Mouse (Mus musculus) hindbrain, embryonic 12.5 days (tissue): ENCODE measurements around the gene Tpm1. TPM values are rescaled to one million over a fixed set of nuclear protein-coding genes. Genes with fewer than 3 reads are reported as not detected.

Source experiments
- ATAC-seq: fragments of 200-750 bp; cut with Nextera tagmentation; 2 replicates; pipeline ENCODE4 v1.8.0; 2017; ENCODE audit warnings: moderate TSS enrichment; ENCODE audit not compliant: low FRiP score
- H3K27ac ChIP-seq: fragments of 300-500 bp; sonication (generic); 2 replicates; pipeline ENCODE4 v1.5.1; 2016; ENCODE audit warnings: mild to moderate bottlenecking
- H3K27me3 ChIP-seq: fragments of 300-500 bp; sonication (generic); 2 replicates; pipeline ENCODE4 v1.6.1; 2016; ENCODE audit warnings: mild to moderate bottlenecking
- H3K36me3 ChIP-seq: fragments of 300-500 bp; sonication (generic); 2 replicates; pipeline ENCODE4 v1.6.1; 2016; ENCODE audit warnings: mild to moderate bottlenecking
- H3K4me1 ChIP-seq: fragments of 300-500 bp; sonication (generic); 2 replicates; pipeline ENCODE4 v1.6.1; 2016
- H3K4me2 ChIP-seq: fragments of 300-500 bp; sonication (generic); replicated peaks from 2 replicates; pipeline ENCODE4 v1.6.1; 2016; ENCODE audit warnings: mild to moderate bottlenecking
- H3K4me3 ChIP-seq: fragments of 300-500 bp; sonication (generic); 2 replicates; pipeline ENCODE4 v1.5.1; 2016; ENCODE audit warnings: mild to moderate bottlenecking
- H3K9ac ChIP-seq: fragments of 300-500 bp; sonication (generic); 2 replicates; pipeline ENCODE4 v1.6.1; 2016; ENCODE audit warnings: mild to moderate bottlenecking, moderate library complexity
- H3K9me3 ChIP-seq: fragments of 300-500 bp; sonication (generic); replicated peaks from 2 replicates; pipeline ENCODE4 v1.6.1; 2016; ENCODE audit warnings: mild to moderate bottlenecking
- WGBS: fragments of 180-500 bp; shearing (Covaris S2); methylation state at CpG from one replicate; pipeline ENCODE4 v1.1.7; 2016; 5-methylcytosine and 5-hydroxymethylcytosine counted together
- polyA plus RNA-seq: library from polyadenylated mRNA; unstranded; fragments of >200 nt; fragmentation: Nextera tagmentation; extraction: Ambion mirVana; gene quantifications from 2 replicates; pipeline ENCODE4 v1.2.1, GENCODE M21; 2016

Tpm1 gene
- polyA plus RNA-seq, 1 experiment from 2014 or later: 396 TPM

- Histone ChIP-seq H3K36me3 (no peaks in the 10 kb centered on the region), H3K27ac (no peak overlapping the region), H3K9me3 (no peaks in the 10 kb centered on the region), H3K9ac (no peak overlapping the region), H3K4me3 (no peak overlapping the region), H3K4me2 (no peak overlapping the region), H3K27me3 (no peaks in the 10 kb centered on the region), H3K4me1 (no peaks in the 10 kb centered on the region; the same call in 1 of the 2 replicates)
- 69% methylated on average over 9 of the region's 9 CpGs for WGBS
- no peak for ATAC-seq
Measured at GRCm38 (mm10) chr9:67011483-67011882, 37.7 kb downstream of the Tpm1 start.

GRCm38 (mm10) chr9:67008781-67009180 is 40.4 kb downstream of the Tpm1 start:
- 53% methylated on average over 11 of the region's 11 CpGs for WGBS

GRCm38 (mm10) chr9:67006376-67006775 is 42.8 kb downstream of the Tpm1 start:
- 71% methylated on average over 4 of the region's 4 CpGs for WGBS
- no peak for ATAC-seq
- no peaks in the 10 kb centered on the region for H3K27me3 ChIP-seq

More at GRCm38 (mm10) chr9:67008781-67009180, 40.4 kb downstream of the Tpm1 start:
- Histone ChIP-seq H3K36me3 (no peaks in the 10 kb centered on the region), H3K9ac (no peak overlapping the region), H3K4me2 (no peak overlapping the region), H3K4me3 (no peak overlapping the region), H3K27me3 (no peaks in the 10 kb centered on the region), H3K9me3 (no peaks in the 10 kb centered on the region), H3K27ac (no peak overlapping the region), H3K4me1 (peaks cover 2% of the 10 kb centered on the region; the same call in 1 of the 2 replicates)
- ATAC-seq: no peak

GRCm38 (mm10) chr9:67005161-67005742 is 44.0 kb downstream of the Tpm1 start:
- Histone ChIP-seq H3K4me2 (no peak overlapping the region), H3K4me3 (no peak overlapping the region), H3K36me3 (no peaks in the 10 kb centered on the region), H3K9ac (no peak overlapping the region), H3K27ac (no peak overlapping the region), H3K9me3 (no peaks in the 10 kb centered on the region), H3K4me1 (0 out of 2 replicates have a peak, but pooled peaks cover 4% of the 10 kb centered on the region), H3K27me3 (no peaks in the 10 kb centered on the region)
- no peak for ATAC-seq
- WGBS: 81% methylated on average over 11 of the region's 11 CpGs

More at GRCm38 (mm10) chr9:67006376-67006775, 42.8 kb downstream of the Tpm1 start:
- Histone ChIP-seq H3K36me3 (no peaks in the 10 kb centered on the region), H3K4me1 (0 out of 2 replicates have a peak, but pooled peaks cover 4% of the 10 kb centered on the region), H3K4me3 (no peak overlapping the region), H3K9me3 (no peaks in the 10 kb centered on the region), H3K4me2 (no peak overlapping the region), H3K9ac (no peak overlapping the region), H3K27ac (no peak overlapping the region)

GRCm38 (mm10) chr9:67003656-67004055 is 45.5 kb downstream of the Tpm1 start:
- ATAC-seq: no peak

GRCm38 (mm10) chr9:67003156-67003555 is 46.0 kb downstream of the Tpm1 start:
- Histone ChIP-seq H3K9ac (no peak overlapping the region), H3K36me3 (no peaks in the 10 kb centered on the region), H3K4me3 (no peak overlapping the region), H3K27ac (no peak overlapping the region), H3K27me3 (no peaks in the 10 kb centered on the region), H3K4me1 (0 out of 2 replicates have a peak, but pooled peaks cover 4% of the 10 kb centered on the region), H3K9me3 (no peaks in the 10 kb centered on the region), H3K4me2 (no peak overlapping the region)
- no peak for ATAC-seq
- 34% methylated on average over 4 of the region's 4 CpGs for whole genome bisulfite sequencing

More at GRCm38 (mm10) chr9:67003656-67004055, 45.5 kb downstream of the Tpm1 start:
- Histone ChIP-seq H3K9me3 (no peaks in the 10 kb centered on the region), H3K4me3 (no peak overlapping the region), H3K36me3 (no peaks in the 10 kb centered on the region), H3K27ac (no peak overlapping the region), H3K4me1 (0 out of 2 replicates have a peak, but pooled peaks cover 4% of the 10 kb centered on the region), H3K27me3 (no peaks in the 10 kb centered on the region), H3K9ac (no peak overlapping the region), H3K4me2 (no peak overlapping the region)
- WGBS: 53% methylated on average over 4 of the region's 4 CpGs

GRCm38 (mm10) chr9:67001506-67001905 is 47.7 kb downstream of the Tpm1 start:
- 84% methylated on average over 4 of the region's 4 CpGs for WGBS
- H3K4me3 ChIP-seq: no peak overlapping the region
- 0 out of 2 replicates have a peak, but pooled peaks cover 4% of the 10 kb centered on the region for H3K4me1 ChIP-seq
- no peak for ATAC-seq
- no peaks in the 10 kb centered on the region for H3K36me3 ChIP-seq
- no peaks in the 10 kb centered on the region for H3K27me3 ChIP-seq
- H3K4me2 ChIP-seq: no peak overlapping the region
- H3K9me3 ChIP-seq: no peaks in the 10 kb centered on the region
- H3K27ac ChIP-seq: no peak overlapping the region
- H3K9ac ChIP-seq: no peak overlapping the region

- no peaks in the 10 kb centered on the region for H3K36me3 ChIP-seq
- 0 out of 2 replicates have a peak, but pooled peaks cover 4% of the 10 kb centered on the region for H3K4me1 ChIP-seq
- H3K9ac ChIP-seq: no peak overlapping the region
- no peaks in the 10 kb centered on the region for H3K9me3 ChIP-seq
- H3K27ac ChIP-seq: no peak overlapping the region
- whole genome bisulfite sequencing: 6% methylated on average over 6 of the region's 6 CpGs
- ATAC-seq: no peak; the same call in 1 of the 2 replicates
- H3K4me2 ChIP-seq: no peak overlapping the region
- no peak overlapping the region for H3K4me3 ChIP-seq
- H3K27me3 ChIP-seq: no peaks in the 10 kb centered on the region
Measured at GRCm38 (mm10) chr9:67001050-67001449, 48.2 kb downstream of the Tpm1 start.

- Histone ChIP-seq H3K27ac (no peak overlapping the region), H3K4me3 (no peak overlapping the region), H3K4me1 (0 out of 2 replicates have a peak, but pooled peaks cover 2% of the 10 kb centered on the region), H3K36me3 (no peaks in the 10 kb centered on the region), H3K9me3 (no peaks in the 10 kb centered on the region), H3K9ac (no peak overlapping the region), H3K4me2 (no peak overlapping the region), H3K27me3 (no peaks in the 10 kb centered on the region)
- WGBS: 88% methylated on average over 8 of the region's 8 CpGs
- no peak for ATAC-seq
Measured at GRCm38 (mm10) chr9:66999698-67000097, 49.5 kb downstream of the Tpm1 start.

GRCm38 (mm10) chr9:66991750-66992410 is 57.3 kb downstream of the Tpm1 start:
- no peak overlapping the region for H3K4me3 ChIP-seq
- no peak for ATAC-seq
- H3K4me1 ChIP-seq: peaks cover 6% of the 10 kb centered on the region
- no peak overlapping the region for H3K9ac ChIP-seq
- WGBS: 74% methylated on average over 8 of the region's 8 CpGs
- no peaks in the 10 kb centered on the region for H3K9me3 ChIP-seq
- no peak overlapping the region for H3K4me2 ChIP-seq
- H3K27ac ChIP-seq: no peak overlapping the region
- no peaks in the 10 kb centered on the region for H3K27me3 ChIP-seq
- H3K36me3 ChIP-seq: no peaks in the 10 kb centered on the region

- WGBS: 65% methylated on average over 9 of the region's 9 CpGs
- peaks cover 6% of the 10 kb centered on the region for H3K4me1 ChIP-seq
- no peaks in the 10 kb centered on the region for H3K9me3 ChIP-seq
Measured at GRCm38 (mm10) chr9:66991021-66991749, 58.0 kb downstream of the Tpm1 start.

GRCm38 (mm10) chr9:66990046-66990445 is 59.2 kb downstream of the Tpm1 start:
- no peaks in the 10 kb centered on the region for H3K9me3 ChIP-seq
- H3K27me3 ChIP-seq: no peaks in the 10 kb centered on the region
- H3K27ac ChIP-seq: no peak overlapping the region
- H3K9ac ChIP-seq: no peak overlapping the region
- no peak overlapping the region for H3K4me3 ChIP-seq
- ATAC-seq: no peak
- no peak overlapping the region for H3K4me2 ChIP-seq
- H3K36me3 ChIP-seq: no peaks in the 10 kb centered on the region
- H3K4me1 ChIP-seq: peaks cover 6% of the 10 kb centered on the region
- 92% methylated on average over 5 of the region's 5 CpGs for WGBS

More at GRCm38 (mm10) chr9:66991021-66991749, 58.0 kb downstream of the Tpm1 start:
- no peak overlapping the region for H3K9ac ChIP-seq
- no peak overlapping the region for H3K4me2 ChIP-seq
- no peaks in the 10 kb centered on the region for H3K36me3 ChIP-seq
- H3K4me3 ChIP-seq: no peak overlapping the region
- no peaks in the 10 kb centered on the region for H3K27me3 ChIP-seq
- H3K27ac ChIP-seq: no peak overlapping the region
- ATAC-seq: no peak
